In the genomic region with DNA sequence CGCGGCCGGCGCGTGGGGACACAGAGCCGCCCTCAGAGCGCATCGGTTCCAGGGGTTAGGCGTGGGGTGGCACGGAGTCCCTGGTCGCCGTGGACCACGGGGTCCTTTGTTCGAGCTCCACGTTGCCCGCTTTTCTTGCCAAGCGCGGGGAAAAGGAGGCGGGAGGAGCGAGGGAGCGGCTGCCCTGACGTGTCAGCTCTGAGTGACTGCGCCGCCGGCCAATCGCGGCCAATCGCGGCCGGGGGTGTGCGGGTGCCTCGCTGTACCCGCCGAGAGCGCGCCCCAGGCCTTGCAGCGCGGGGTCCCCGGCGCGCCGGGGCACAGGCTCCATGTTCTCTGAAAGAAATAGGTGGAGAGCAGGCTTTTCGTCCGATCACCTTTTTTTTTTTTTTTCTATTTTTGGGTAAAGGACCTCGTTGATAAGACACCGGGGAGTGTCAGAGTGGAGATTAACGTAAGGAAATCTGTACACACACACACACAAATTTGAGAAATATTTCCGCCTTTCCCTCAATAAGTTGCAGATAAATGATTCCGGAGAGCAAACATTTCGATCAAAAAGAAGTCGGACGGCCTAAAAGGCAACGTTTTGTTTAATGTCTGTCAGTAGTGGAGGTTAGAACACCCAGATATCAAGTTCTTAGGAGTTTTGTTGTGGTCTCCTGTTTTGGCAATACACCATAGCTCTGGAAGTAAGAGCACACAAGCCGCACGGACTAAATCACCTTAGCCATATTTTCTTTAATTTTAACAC, we compare ENCODE assay signal across 8 mouse cellular contexts. TPM values are rescaled to one million over a fixed set of nuclear protein-coding genes. Genes with fewer than 3 reads are reported as not detected.
DNase-seq lines count a peak whose midpoint lies in the region; ATAC-seq lines count a peak whose summit lies in the region.

No protein-coding gene starts in this region.

- peak overlapping the region; percentile 56 for H3K4me2 ChIP-seq in intestine, embryonic 16.5 days (ENCODE audit: low read depth, low read length)

- H3K9ac ChIP-seq in intestine, embryonic 16.5 days (ENCODE audit: low read depth, low read length), result peak overlapping the region; percentile 94

- H3K27ac ChIP-seq in intestine, embryonic 16.5 days (ENCODE audit: low read length), result peak overlapping the region; percentile 96
- H3K27ac ChIP-seq in midbrain, embryonic 10.5 days (replicated peaks), result peak overlapping the region; percentile 99

- H3K9me3 ChIP-seq in intestine, embryonic 16.5 days (ENCODE audit: control insufficient read depth, low read length), result no peaks in the 10 kb centered on the region
- no peaks in the 10 kb centered on the region for H3K9me3 ChIP-seq in midbrain, embryonic 10.5 days (replicated peaks)

- peak; percentile 99 for DNase-seq in adrenal gland, postnatal 10 days
- DNase-seq in embryo, embryonic 9.5 days (ENCODE audit: extremely low spot score), result peak; percentile 93
- DNase-seq in gastrocnemius, postnatal 4 days (ENCODE audit: low spot score in 2 of 2), result peak; percentile 94 to 97
- peak; percentile 96 to 97 for DNase-seq in left cerebral cortex, postnatal 36 days (ENCODE audit: low spot score in 2 of 2)
- DNase-seq in midbrain, embryonic 10.5 days (ENCODE audit: low spot score), result peak; percentile 93
- peak; percentile 91 to 94 for DNase-seq in right cerebral cortex, postnatal 36 days (ENCODE audit: low spot score in 2 of 2)
- DNase-seq in urinary bladder, postnatal 4 days (ENCODE audit: low spot score in 2 of 2), result peak; percentile 90 to 97

- intact Hi-C loops in left cerebral cortex, postnatal 36 days (cut with DNase I), result loop anchor here (2.0 to 10.0 kb wide), 4 partner anchors 94 to 310 kb away; no protein-coding TSS in a partner anchor

- H3K27me3 ChIP-seq in intestine, embryonic 16.5 days (replicated peaks; ENCODE audit: control insufficient read depth, insufficient read depth, low read length), result no peaks in the 10 kb centered on the region
- no peaks in the 10 kb centered on the region for H3K27me3 ChIP-seq in midbrain, embryonic 10.5 days (ENCODE audit: low read depth, poor library complexity, severe bottlenecking)

- peaks cover 2% of the 10 kb centered on the region; the same call in 1 of the 2 replicates for H3K36me3 ChIP-seq in intestine, embryonic 16.5 days (ENCODE audit: control insufficient read depth, insufficient read depth, low read length)
- peaks cover 12% of the 10 kb centered on the region for H3K36me3 ChIP-seq in midbrain, embryonic 10.5 days

- H3K4me3 ChIP-seq in intestine, embryonic 16.5 days (ENCODE audit: low read length), result peak overlapping the region; percentile 85
- peak overlapping the region; percentile 95 for H3K4me3 ChIP-seq in midbrain, embryonic 10.5 days

- peak; percentile 67 for ATAC-seq in intestine, embryonic 16.5 days

- under 1% methylated on average over 55 of the region's 55 CpGs for WGBS in intestine, embryonic 16.5 days
- WGBS in midbrain, embryonic 10.5 days, result under 1% methylated on average over 55 of the region's 55 CpGs

- peaks cover 6% of the 10 kb centered on the region; the same call in 1 of the 2 replicates for H3K4me1 ChIP-seq in intestine, embryonic 16.5 days (ENCODE audit: control insufficient read depth, insufficient read depth, low read length)
- peaks cover 41% of the 10 kb centered on the region for H3K4me1 ChIP-seq in midbrain, embryonic 10.5 days

RNA-seq across cellular contexts. Expression of gene Ivns1abp, which starts 1.0 kb away (rescaled TPM):
- 100 to 1,000 TPM; 210 to 250 TPM for total RNA-seq in adrenal gland, postnatal 10 days (2021)
- total RNA-seq in gastrocnemius, postnatal 4 days (2021), result 100 to 1,000 TPM; 108 to 124 TPM
- polyA plus RNA-seq in intestine, embryonic 16.5 days (2015; fragmentation: Nextera tagmentation; extraction: Ambion mirVana), result 331 and 345 TPM in 2 replicates
- total RNA-seq in left cerebral cortex, postnatal 36 days (2021), result 100 to 1,000 TPM; 123 to 135 TPM
- 407 and 414 TPM in 2 replicates for polyA plus RNA-seq in midbrain, embryonic 10.5 days (2016; fragmentation: Nextera tagmentation; extraction: Ambion mirVana)

Comparison
In these comparisons a context has a peak if more than half of its experiments do, and no peak if none do; other contexts are left out.
1. Peak in every context shown above with its lines: DNase-seq, ATAC-seq, H3K4me3 ChIP-seq and H3K27ac ChIP-seq.